Mouse (Mus musculus): Measurements from ENCODE around the gene Nfe2l1. TPM values are rescaled to one million over a fixed set of nuclear protein-coding genes. Genes with fewer than 3 reads are reported as not detected.

The Nfe2l1 gene
- 100 to 1,000 TPM; 167 to 175 TPM for total RNA-seq (2021)

- peak; percentile 99 to 100 for DNase-seq (ENCODE audit: extremely low spot score in 1 of 2, low spot score in 2 of 2)
- intact Hi-C loops (cut with DNase I) = no loop called here
These were observed at the start of gene Nfe2l1 for GRCm38 (mm10) chr11:96829813-96830538. Gene Nfe2l1 (minus strand): TSS chr11:96829968.

- intact Hi-C loops (cut with DNase I) = no loop called here
- no peak for DNase-seq (ENCODE audit: extremely low spot score in 1 of 2, low spot score in 2 of 2)
These were observed 49.6 kb upstream of the Nfe2l1 start for GRCm38 (mm10) chr11:96879359-96879758.

DNA sequence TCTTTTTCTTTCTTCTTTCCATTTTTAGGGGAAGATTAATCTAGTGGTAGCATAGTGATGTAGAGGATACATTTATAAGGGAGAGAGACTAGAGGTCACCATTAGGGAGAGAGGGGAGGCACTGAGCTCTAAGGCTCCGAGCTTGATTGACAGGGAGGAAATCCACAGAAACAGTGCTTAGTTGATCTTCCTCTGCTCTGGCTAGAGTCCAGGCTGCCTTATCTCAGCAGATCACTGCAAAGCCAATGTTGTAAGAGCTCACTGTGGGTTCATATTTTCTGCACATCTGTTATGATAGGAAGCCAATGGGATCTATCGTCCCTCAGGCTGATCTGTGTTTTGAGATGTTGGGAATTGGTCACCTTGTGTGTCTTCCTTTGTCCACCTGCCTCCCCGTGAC lies 48.9 kb upstream of the Nfe2l1 start:
- no peak for DNase-seq (ENCODE audit: extremely low spot score in 1 of 2, low spot score in 2 of 2)
- intact Hi-C loops (cut with DNase I) = no loop called here

GRCm38 (mm10) chr11:96877071-96877470 lies 47.3 kb upstream of the Nfe2l1 start:
- intact Hi-C loops (cut with DNase I) = no loop called here
- no peak for DNase-seq (ENCODE audit: extremely low spot score in 1 of 2, low spot score in 2 of 2)

- intact Hi-C loops (cut with DNase I) = no loop called here
- peak in 1 of 2 experiments; percentile 48 for DNase-seq (ENCODE audit: extremely low spot score in 1 of 2, low spot score in 2 of 2)
These were observed 46.7 kb upstream of the Nfe2l1 start for GRCm38 (mm10) chr11:96876300-96877040.

DNA sequence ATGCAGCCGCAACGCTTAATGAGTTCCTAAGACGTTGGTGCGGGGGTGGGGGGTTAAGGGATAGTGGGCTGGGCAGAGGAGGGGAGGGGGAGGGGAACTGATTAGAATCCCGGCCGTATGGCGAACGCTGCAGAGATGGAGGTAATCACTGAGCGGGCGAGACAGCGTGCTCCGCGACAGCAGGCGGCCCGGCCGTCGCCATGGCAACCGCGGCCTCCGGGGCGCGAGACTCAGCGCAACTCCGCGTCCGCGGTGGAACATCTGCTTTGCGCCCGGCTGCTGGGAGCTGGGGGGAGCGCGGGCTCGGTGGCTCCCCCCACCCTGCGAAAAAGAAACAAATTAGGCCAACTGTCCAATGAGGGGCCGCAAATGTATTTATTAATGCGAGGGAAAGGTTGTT lies 46.0 kb upstream of the Nfe2l1 start:
- intact Hi-C loops (cut with DNase I) = no loop called here
- peak; percentile 82 to 92 for DNase-seq (ENCODE audit: extremely low spot score in 1 of 2, low spot score in 2 of 2)

GRCm38 (mm10) chr11:96875270-96875669 lies 45.5 kb upstream of the Nfe2l1 start:
- DNase-seq (ENCODE audit: extremely low spot score in 1 of 2, low spot score in 2 of 2) = no peak
- intact Hi-C loops (cut with DNase I) = no loop called here

DNA sequence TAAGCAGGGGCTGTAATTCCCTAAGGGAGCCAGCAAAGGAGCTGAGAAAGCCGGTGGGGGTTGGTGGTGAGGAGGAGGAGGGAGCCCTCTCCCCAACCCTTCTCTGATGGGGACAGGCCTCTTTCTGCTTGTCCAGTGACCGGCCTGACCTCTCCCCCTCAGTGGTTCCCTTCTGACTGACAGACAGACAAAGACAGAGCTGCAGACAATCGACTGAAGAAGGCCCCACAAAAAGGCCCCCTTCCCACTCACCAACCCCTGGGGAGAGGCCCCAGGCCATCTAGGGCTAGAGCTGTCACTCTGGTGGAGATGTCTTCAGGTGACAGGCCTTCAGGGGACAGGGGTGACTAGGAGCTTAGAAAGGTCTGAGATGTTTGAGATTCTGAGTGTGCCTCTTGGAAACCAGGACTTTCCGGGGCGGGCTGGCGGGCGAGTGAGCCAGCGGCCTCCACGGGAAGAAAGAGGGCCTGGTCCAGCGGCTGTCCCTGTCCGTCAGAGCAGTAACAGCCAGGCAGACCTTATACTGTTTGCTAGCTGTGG lies 43.9 kb upstream of the Nfe2l1 start:
- intact Hi-C loops (cut with DNase I) = no loop called here
- peak in 1 of 2 experiments; percentile 38 for DNase-seq (ENCODE audit: extremely low spot score in 1 of 2, low spot score in 2 of 2)

DNA sequence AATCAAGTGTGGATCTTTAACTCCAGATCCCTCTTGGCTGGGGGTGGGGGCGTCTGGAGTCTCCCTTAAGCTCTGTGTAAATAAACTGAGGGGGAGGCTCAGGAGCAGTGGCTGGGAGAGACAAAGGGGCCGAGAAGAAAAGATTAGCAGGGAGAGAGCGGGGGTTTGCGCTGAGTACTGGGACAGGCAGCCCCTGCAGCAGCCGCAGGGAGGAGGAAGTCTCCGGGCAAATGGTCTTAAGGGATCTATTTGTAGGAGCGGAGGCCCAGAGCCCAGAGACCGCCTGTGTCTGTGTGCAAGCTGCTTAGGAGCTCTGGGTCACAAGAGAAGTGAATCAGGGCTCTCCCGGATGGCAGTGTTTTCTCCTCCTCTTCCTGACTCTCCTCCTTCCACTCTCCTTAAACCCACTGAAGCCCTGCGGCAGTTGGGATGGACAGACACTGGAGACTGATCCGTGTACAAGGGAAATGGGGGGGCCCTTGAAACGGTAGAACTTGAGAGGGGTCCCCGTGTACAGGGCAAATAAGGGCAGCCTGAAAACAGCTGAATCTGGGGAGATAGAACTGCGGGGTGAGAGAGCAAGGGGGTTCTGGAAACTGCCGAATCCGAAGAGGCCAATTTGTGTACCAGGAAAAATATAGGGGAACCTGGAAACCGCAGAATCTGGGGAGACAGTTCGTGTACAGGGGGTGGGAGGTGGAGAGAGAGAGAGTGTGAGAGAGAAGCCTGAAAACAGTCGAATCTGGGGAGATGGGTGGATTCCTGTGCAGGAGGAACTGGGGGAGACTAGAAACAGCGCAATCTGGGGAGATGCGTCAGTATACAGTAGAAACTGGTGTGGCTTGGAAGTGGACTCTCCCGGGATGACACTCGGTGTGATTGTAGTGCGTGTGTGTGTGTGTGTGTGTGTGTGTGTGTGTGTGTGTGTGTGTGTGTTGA lies 42.9 kb upstream of the Nfe2l1 start:
- intact Hi-C loops (cut with DNase I) = no loop called here
- DNase-seq (ENCODE audit: extremely low spot score in 1 of 2, low spot score in 2 of 2) = peak in 1 of 2 experiments; percentile 61

- DNase-seq (ENCODE audit: extremely low spot score in 1 of 2, low spot score in 2 of 2) = peak; percentile 62 to 68
- intact Hi-C loops (cut with DNase I) = loop anchor here (2.0 to 10.0 kb wide), 2 partner anchors 44 to 98 kb away; no protein-coding TSS in a partner anchor
These were observed 37.4 kb upstream of the Nfe2l1 start for GRCm38 (mm10) chr11:96867149-96867548.

DNA sequence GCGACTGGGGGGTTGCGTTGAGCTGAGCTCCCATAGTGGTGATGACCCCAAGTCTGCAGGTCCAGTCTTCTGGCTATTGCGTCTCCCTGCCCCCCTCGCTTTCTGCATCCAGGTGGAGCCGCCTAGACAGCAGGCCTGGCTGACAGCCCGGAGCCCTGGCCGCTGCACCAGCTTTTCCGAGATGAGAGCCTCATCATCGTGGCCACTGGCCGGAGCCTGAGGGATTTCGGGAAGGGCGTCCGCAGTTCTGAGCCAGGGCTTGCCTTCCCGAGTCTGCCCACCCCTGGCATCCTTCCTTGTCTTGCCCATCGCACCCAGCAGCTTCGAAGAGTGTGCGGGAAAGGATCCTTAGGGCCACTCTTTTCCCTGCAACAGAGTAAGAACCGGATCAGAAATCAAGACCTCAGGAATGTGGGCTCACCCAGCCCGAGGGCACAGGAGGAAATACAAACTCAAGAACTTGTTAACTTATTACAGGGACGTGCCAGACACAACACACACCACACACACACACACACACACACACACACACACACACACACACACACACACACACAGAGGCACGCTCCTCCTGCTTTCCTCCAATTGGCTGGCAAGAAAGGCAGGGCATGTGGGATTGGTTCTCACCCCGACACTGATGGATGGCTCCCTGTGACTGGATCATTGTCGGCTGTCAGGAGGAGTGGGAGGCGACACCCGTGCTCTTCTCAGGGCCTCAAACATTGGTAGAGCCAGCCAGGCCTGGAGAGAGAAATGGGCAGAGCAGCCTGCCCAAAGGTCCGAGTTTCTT lies 33.6 kb upstream of the Nfe2l1 start:
- peak in 1 of 2 experiments; percentile 68 for DNase-seq (ENCODE audit: extremely low spot score in 1 of 2, low spot score in 2 of 2)
- intact Hi-C loops (cut with DNase I) = loop anchor here (5.0 to 10.0 kb wide), 4 partner anchors 86 to 311 kb away; partner anchors contain the start of gene Snx11

GRCm38 (mm10) chr11:96862534-96862933 lies 32.8 kb upstream of the Nfe2l1 start:
- DNase-seq (ENCODE audit: extremely low spot score in 1 of 2, low spot score in 2 of 2) = no peak
- intact Hi-C loops (cut with DNase I) = loop anchor here (5.0 to 10.0 kb wide), 4 partner anchors 85 to 310 kb away; partner anchors contain the start of gene Snx11

- peak; percentile 91 to 95 for DNase-seq (ENCODE audit: extremely low spot score in 1 of 2, low spot score in 2 of 2)
- intact Hi-C loops (cut with DNase I) = loop anchor here (2.0 to 10.0 kb wide), 5 partner anchors 85 to 581 kb away; partner anchors contain the start of genes Hoxb8 and Snx11
These were observed 32.1 kb upstream of the Nfe2l1 start for GRCm38 (mm10) chr11:96861878-96862289.

GRCm38 (mm10) chr11:96861446-96861845 lies 31.7 kb upstream of the Nfe2l1 start:
- peak in 1 of 2 experiments; percentile 68 for DNase-seq (ENCODE audit: extremely low spot score in 1 of 2, low spot score in 2 of 2)
- intact Hi-C loops (cut with DNase I) = loop anchor here (2.0 to 10.0 kb wide), 5 partner anchors 84 to 581 kb away; partner anchors contain the start of genes Hoxb8 and Snx11

GRCm38 (mm10) chr11:96860564-96860963 lies 30.8 kb upstream of the Nfe2l1 start:
- peak; percentile 53 to 90 for DNase-seq (ENCODE audit: extremely low spot score in 1 of 2, low spot score in 2 of 2)
- intact Hi-C loops (cut with DNase I) = loop anchor here (2.0 to 10.0 kb wide), 5 partner anchors 83 to 580 kb away; partner anchors contain the start of genes Hoxb8 and Snx11

DNA sequence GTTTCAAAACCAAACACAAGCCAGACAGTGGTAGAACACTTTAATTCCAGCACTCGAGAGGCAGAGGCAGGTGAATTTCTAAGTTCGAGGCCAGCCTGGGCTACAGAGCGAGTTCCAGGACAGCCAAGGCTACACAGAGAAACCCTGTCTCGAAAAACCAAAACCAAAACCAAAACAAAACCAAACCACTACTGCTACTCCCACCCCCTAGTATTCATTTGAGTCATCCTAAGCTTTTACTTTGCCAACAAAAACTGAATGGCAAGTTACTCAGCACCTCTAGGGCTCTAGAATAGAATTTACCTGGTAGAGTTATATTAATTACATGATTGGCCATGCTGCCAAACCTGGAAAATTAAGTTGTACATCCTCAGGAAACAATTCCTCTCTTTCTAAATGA lies 29.9 kb upstream of the Nfe2l1 start:
- intact Hi-C loops (cut with DNase I) = loop anchor here (2.0 to 10.0 kb wide), 5 partner anchors 82 to 579 kb away; partner anchors contain the start of genes Hoxb8 and Snx11
- no peak for DNase-seq (ENCODE audit: extremely low spot score in 1 of 2, low spot score in 2 of 2)

DNA sequence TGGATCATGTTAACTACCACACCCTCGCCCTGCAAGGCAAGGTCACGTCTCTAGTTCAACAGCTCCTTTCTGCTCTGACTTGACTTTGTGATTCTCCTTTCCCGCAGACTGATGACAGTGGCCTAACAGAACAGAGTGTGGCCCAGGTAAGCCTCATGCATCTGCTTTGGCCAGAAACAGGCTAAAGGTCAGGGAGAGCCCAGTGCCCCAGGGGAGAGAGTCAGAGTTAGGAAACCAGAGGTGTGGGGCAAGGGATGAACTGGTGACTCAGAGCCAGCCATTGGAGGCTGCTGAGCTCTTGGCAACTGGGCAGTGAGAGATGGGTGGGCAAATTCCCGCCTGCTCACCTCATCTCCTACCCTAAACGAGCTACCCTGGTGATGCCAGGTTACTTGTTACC lies 27.7 kb upstream of the Nfe2l1 start:
- no peak for DNase-seq (ENCODE audit: extremely low spot score in 1 of 2, low spot score in 2 of 2)
- intact Hi-C loops (cut with DNase I) = no loop called here
